Mouse (Mus musculus) midbrain, embryonic 16.5 days (tissue): Measurements from ENCODE around the gene 2210407C18Rik. TPM values are rescaled to one million over a fixed set of nuclear protein-coding genes. Genes with fewer than 3 reads are reported as not detected.

Experiments used
- ATAC-seq: fragments of 200-750 bp; cut with Nextera tagmentation; 2 replicates; pipeline ENCODE4 v1.8.0; 2017; ENCODE audit warnings: moderate TSS enrichment
- H3K27ac ChIP-seq: fragments of 300-500 bp; sonication (generic); 2 replicates; pipeline ENCODE4 v1.5.1; 2014; ENCODE audit warnings: mild to moderate bottlenecking, low read length, mixed read lengths
- H3K27me3 ChIP-seq: fragments of 300-500 bp; sonication (generic); 2 replicates; pipeline ENCODE4 v1.6.1; 2014; ENCODE audit warnings: low read depth, low read length, mixed read lengths; ENCODE audit not compliant: control insufficient read depth, insufficient read depth
- H3K36me3 ChIP-seq: fragments of 300-500 bp; sonication (generic); 2 replicates; pipeline ENCODE4 v1.6.1; 2014; ENCODE audit warnings: mild to moderate bottlenecking, low read length, moderate library complexity, mixed read lengths; ENCODE audit not compliant: control insufficient read depth, insufficient read depth
- H3K4me1 ChIP-seq: fragments of 300-500 bp; sonication (generic); 2 replicates; pipeline ENCODE4 v1.6.1; 2014; ENCODE audit warnings: mild to moderate bottlenecking, low read length, mixed read lengths; ENCODE audit not compliant: control insufficient read depth, insufficient read depth
- H3K4me2 ChIP-seq: fragments of 300-500 bp; sonication (generic); 2 replicates; pipeline ENCODE4 v1.6.1; 2014; ENCODE audit warnings: mild to moderate bottlenecking, low read length, mixed read lengths
- H3K4me3 ChIP-seq: fragments of 300-500 bp; sonication (generic); 2 replicates; pipeline ENCODE4 v1.5.1; 2014; ENCODE audit warnings: low read depth, mild to moderate bottlenecking, low read length, moderate library complexity, mixed read lengths
- H3K9ac ChIP-seq: fragments of 300-500 bp; sonication (generic); 2 replicates; pipeline ENCODE4 v1.6.1; 2014; ENCODE audit warnings: low read depth, low read length, mixed read lengths
- H3K9me3 ChIP-seq: fragments of 300-500 bp; sonication (generic); replicated peaks from 2 replicates; pipeline ENCODE4 v1.6.1; 2014; ENCODE audit warnings: mild to moderate bottlenecking, low read length, mixed read lengths; ENCODE audit not compliant: control insufficient read depth, poor library complexity, severe bottlenecking
- WGBS: fragments of 180-500 bp; shearing (Covaris S2); extraction: QIAGEN DNeasy Blood & Tissue Kit; methylation state at CpG from one replicate; pipeline ENCODE4 v1.1.7; 2014; 5-methylcytosine and 5-hydroxymethylcytosine counted together
- polyA plus RNA-seq: library from polyadenylated mRNA; unstranded; fragments of >200 nt; fragmentation: Nextera tagmentation; extraction: Ambion mirVana; gene quantifications from 2 replicates; pipeline ENCODE4 v1.2.1, GENCODE M21; 2015

Gene 2210407C18Rik
- polyA plus RNA-seq, 1 experiment from 2014 or later, result not detected

GRCm38 (mm10) chr11:58578636-58579035 is 37.2 kb downstream of the 2210407C18Rik start:
- Histone ChIP-seq H3K4me3 (no peak overlapping the region), H3K4me1 (no peaks in the 10 kb centered on the region), H3K27me3 (no peaks in the 10 kb centered on the region), H3K4me2 (no peak overlapping the region), H3K9ac (no peak overlapping the region), H3K27ac (no peak overlapping the region), H3K9me3 (no peaks in the 10 kb centered on the region), H3K36me3 (no peaks in the 10 kb centered on the region)
- ATAC-seq, result no peak
- WGBS, result 80% methylated on average over 8 of the region's 8 CpGs

GRCm38 (mm10) chr11:58577430-58577829 is 38.4 kb downstream of the 2210407C18Rik start, which contains the start of gene Olfr325:
Gene Olfr325 (plus strand): TSS chr11:58577730.
- H3K4me2 ChIP-seq, result no peak within 1 kb of the TSS
- H3K4me1 ChIP-seq, result no peaks in the 10 kb centered on the region
- no peak within 1 kb of the TSS for H3K4me3 ChIP-seq
- no peaks in the 10 kb centered on the region for H3K27me3 ChIP-seq
- ATAC-seq, result no peak
- no peaks in the 10 kb centered on the region for H3K36me3 ChIP-seq
- no peaks in the 10 kb centered on the region for H3K9me3 ChIP-seq
- H3K9ac ChIP-seq, result no peak within 1 kb of the TSS
- H3K27ac ChIP-seq, result no peak within 1 kb of the TSS
- 88% methylated on average over 1 of the region's 1 CpGs for WGBS

- no peak within 1 kb of the TSS for H3K9ac ChIP-seq
- H3K27ac ChIP-seq, result no peak within 1 kb of the TSS
- no peak within 1 kb of the TSS for H3K4me2 ChIP-seq
- no peaks in the 10 kb centered on the region for H3K9me3 ChIP-seq
- no peak for ATAC-seq
- no peaks in the 10 kb centered on the region for H3K27me3 ChIP-seq
- H3K4me1 ChIP-seq, result no peaks in the 10 kb centered on the region
- H3K36me3 ChIP-seq, result no peaks in the 10 kb centered on the region
- no peak within 1 kb of the TSS for H3K4me3 ChIP-seq
- 81% methylated on average over 5 of the region's 5 CpGs for WGBS
Measured at GRCm38 (mm10) chr11:58570405-58570804, 45.5 kb downstream of the 2210407C18Rik start, which contains the start of gene Olfr224. Gene Olfr224 (minus strand): TSS chr11:58570553.

Other genes starting within 250 kb of the 2210407C18Rik start
- gene Lypd8, start 237.0 kb downstream of the 2210407C18Rik start, polyA plus RNA-seq, result not detected in 2 replicates
- not detected in 2 replicates for gene 1810065E05Rik, start 195.0 kb downstream of the 2210407C18Rik start, polyA plus RNA-seq
- not detected in 2 replicates for gene Gm12253, start 183.5 kb downstream of the 2210407C18Rik start, polyA plus RNA-seq
- not detected in 2 replicates for gene Lypd9, start 163.2 kb downstream of the 2210407C18Rik start, polyA plus RNA-seq
- not detected in 2 replicates for gene Olfr30, start 153.8 kb downstream of the 2210407C18Rik start, polyA plus RNA-seq
- gene Olfr332, start 123.5 kb downstream of the 2210407C18Rik start, polyA plus RNA-seq, result not detected in 2 replicates
- not detected in 2 replicates for gene Olfr331, start 113.5 kb downstream of the 2210407C18Rik start, polyA plus RNA-seq
- not detected in 2 replicates for gene Olfr330, start 81.2 kb downstream of the 2210407C18Rik start, polyA plus RNA-seq
- not detected in 2 replicates for gene Olfr329-ps, start 69.7 kb downstream of the 2210407C18Rik start, polyA plus RNA-seq
- gene Olfr328, start 60.4 kb downstream of the 2210407C18Rik start, polyA plus RNA-seq, result 0.07 TPM in 1 of 2 replicates, not detected in the other
- gene Olfr224, start 45.5 kb downstream of the 2210407C18Rik start, polyA plus RNA-seq, result not detected in 2 replicates
- not detected in 2 replicates for gene Olfr325, start 38.3 kb downstream of the 2210407C18Rik start, polyA plus RNA-seq
- gene Olfr324, start 21.0 kb downstream of the 2210407C18Rik start, polyA plus RNA-seq, result 0.05 and 0.10 TPM in 2 replicates
- gene Olfr323, start 14.4 kb upstream of the 2210407C18Rik start, polyA plus RNA-seq, result not detected in 2 replicates
- gene Trim58, start 24.4 kb upstream of the 2210407C18Rik start, polyA plus RNA-seq, result 0.15 and 0.19 TPM in 2 replicates
- gene Olfr322, start 42.7 kb upstream of the 2210407C18Rik start, polyA plus RNA-seq, result not detected in 2 replicates
- gene Olfr320, start 65.0 kb upstream of the 2210407C18Rik start, polyA plus RNA-seq, result not detected in 2 replicates
- not detected in 2 replicates for gene Olfr319, start 83.1 kb upstream of the 2210407C18Rik start, polyA plus RNA-seq
- gene Olfr318, start 107.9 kb upstream of the 2210407C18Rik start, polyA plus RNA-seq, result not detected in 2 replicates
- 0.10 and 0.13 TPM in 2 replicates for gene Olfr317, start 123.1 kb upstream of the 2210407C18Rik start, polyA plus RNA-seq
- gene Olfr316, start 136.7 kb upstream of the 2210407C18Rik start, polyA plus RNA-seq, result not detected in 2 replicates
- not detected in 2 replicates for gene Olfr315, start 157.1 kb upstream of the 2210407C18Rik start, polyA plus RNA-seq
- not detected in 2 replicates for gene Olfr314, start 166.9 kb upstream of the 2210407C18Rik start, polyA plus RNA-seq
- gene Fam183b, start 185.9 kb upstream of the 2210407C18Rik start, polyA plus RNA-seq, result 13.6 and 15.3 TPM in 2 replicates
- gene Olfr313, start 198.9 kb upstream of the 2210407C18Rik start, polyA plus RNA-seq, result not detected in 2 replicates
- not detected in 2 replicates for gene Olfr312, start 213.2 kb upstream of the 2210407C18Rik start, polyA plus RNA-seq
- not detected in 2 replicates for gene Olfr311, start 223.2 kb upstream of the 2210407C18Rik start, polyA plus RNA-seq
- gene Gm12258, start 231.1 kb upstream of the 2210407C18Rik start, polyA plus RNA-seq, result 24.7 and 26.1 TPM in 2 replicates